15 mouse cellular contexts compared by ENCODE assay signal in genomic region chr6:81668944-81669343, GRCm38 (mm10).
"Had no signal": no experiment of that assay in that cellular context is flagged by ENCODE, and none has a peak within 500 bp of the region (broad histone marks: within the 10 kb centered on the region; RNA-seq: fewer than 3 reads in every experiment).

No protein-coding gene starts in this region.

- DNase-seq: retina, postnatal 1 day; right cerebral cortex, adult 18-20 months; right cerebral cortex, postnatal 14 days; right cerebral cortex, postnatal 25 days; right cerebral cortex, postnatal 4 days; spleen, adult 18-20 months; thymus, adult 18-20 months; thymus, adult 2 months; thymus, postnatal 14 days; thymus, postnatal 25 days; thymus, postnatal 36 days; thymus, postnatal 4 days had no signal

- H3K9ac ChIP-seq: neural tube, embryonic 15.5 days; stomach, embryonic 15.5 days had no signal

- H3K27me3 ChIP-seq: neural tube, embryonic 15.5 days; stomach, embryonic 15.5 days had no signal

- H3K4me2 ChIP-seq: neural tube, embryonic 15.5 days; stomach, embryonic 15.5 days had no signal

- H3K4me3 ChIP-seq: neural tube, embryonic 15.5 days; stomach, embryonic 15.5 days had no signal

- H3K9me3 ChIP-seq: neural tube, embryonic 15.5 days; stomach, embryonic 15.5 days had no signal

- H3K27ac ChIP-seq: neural tube, embryonic 15.5 days; stomach, embryonic 15.5 days; stomach, postnatal 0 days had no signal

- H3K36me3 ChIP-seq: neural tube, embryonic 15.5 days; stomach, embryonic 15.5 days had no signal

- H3K4me1 ChIP-seq: neural tube, embryonic 15.5 days; stomach, embryonic 15.5 days had no signal
